Mouse (Mus musculus) T-helper 17 cell (primary cell): ENCODE measurements around the gene Brwd1.
"Not testable (repeated sequence)": the region's sequence is repeated elsewhere in the genome, so short reads cannot be mapped to it uniquely, and the experiment has no call there.

ENCODE experiments used
- in situ Hi-C, 2 experiments: fragments of 300-600 bp; cut with MboI, MseI; formaldehyde crosslinking; loops; 1 replicate in 1 of 2; 2 replicates in 1 of 2; pipeline ENCODE4 v1.15.1; 2025; ENCODE audit warnings: high pct_unique_total_duplicates in 2 of 2

Brwd1 gene

GRCm38 (mm10) chr16:96081331-96081730 is 995 bp downstream of the Brwd1 start:
- in situ Hi-C loops, result no loop called here

DNA sequence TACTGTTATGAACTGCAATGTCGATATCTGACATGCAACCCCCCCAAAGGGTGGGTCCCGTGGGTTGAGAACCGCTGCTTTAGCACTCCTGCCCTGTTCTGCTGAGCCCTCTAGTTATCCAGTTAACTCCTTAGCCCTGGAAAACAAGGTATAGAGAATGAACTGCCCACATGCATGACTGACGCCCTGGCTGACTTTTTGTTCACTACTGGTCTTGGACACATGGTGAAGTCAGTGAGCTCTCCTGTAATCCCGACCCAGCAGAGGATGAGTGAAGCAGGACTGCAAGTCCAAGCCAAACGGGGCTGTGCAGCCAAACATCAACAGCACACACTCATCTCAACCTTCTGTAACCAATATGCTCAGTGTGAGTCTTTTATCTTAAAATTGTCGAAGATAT is 1.8 kb downstream of the Brwd1 start:
- in situ Hi-C loops, result no loop called here

DNA sequence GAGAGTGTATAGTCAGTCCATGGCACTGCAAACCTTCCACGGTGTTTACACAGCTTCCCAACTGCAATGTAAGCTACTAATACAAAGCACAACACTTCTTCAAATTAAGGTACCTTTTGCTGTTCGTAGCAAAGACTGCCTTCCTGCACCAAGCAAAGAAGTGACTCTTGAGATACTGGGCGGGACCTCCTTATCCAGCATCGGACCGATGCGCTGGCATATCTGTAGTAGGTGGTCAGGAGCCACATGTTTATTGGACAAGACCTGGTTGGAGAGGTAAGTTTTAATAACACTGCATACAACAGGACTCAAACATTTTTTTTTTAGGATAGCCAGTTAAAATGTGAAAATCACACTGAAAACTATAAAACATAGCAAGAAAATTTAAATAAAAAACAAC is 14.0 kb downstream of the Brwd1 start:
- in situ Hi-C loops, result no loop called here

DNA sequence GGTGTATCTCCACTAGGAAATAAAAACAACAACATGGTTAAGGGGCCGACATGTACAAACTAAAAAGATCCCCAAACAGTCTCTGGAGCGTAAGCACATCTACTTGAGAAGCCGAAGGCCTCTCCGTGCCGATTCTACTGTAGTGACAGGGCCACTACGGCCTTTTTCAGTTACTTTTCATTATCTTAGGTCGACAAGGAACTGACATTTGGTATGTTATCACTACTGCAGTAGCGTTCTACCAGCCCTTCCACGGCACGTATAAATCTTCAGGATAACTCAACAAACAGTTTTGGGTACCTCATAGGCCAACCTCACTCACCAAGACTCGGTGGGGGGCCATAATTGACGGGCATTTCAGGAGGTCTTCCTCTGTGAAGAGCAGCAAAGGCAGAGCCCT is 16.2 kb downstream of the Brwd1 start:
- in situ Hi-C loops, result no loop called here

DNA sequence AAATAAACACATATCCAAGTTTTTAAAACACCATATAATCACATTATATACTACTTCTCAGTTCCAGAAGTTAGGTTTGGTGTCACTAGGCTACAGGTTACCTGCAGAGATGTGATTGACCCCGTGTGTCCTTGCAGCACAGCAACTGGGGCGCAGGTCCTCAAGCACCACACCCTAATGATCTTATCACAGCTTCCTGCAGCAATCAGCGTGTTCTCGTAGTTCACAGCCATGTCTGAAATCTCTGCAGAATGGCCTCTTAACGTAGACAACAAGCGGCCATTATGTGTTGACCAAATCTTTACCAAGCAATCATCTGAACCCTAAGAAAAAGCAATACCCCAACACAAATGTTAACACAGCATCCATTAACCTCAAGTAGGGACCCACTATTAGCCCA is 17.7 kb downstream of the Brwd1 start:
- in situ Hi-C loops, result no loop called here

DNA sequence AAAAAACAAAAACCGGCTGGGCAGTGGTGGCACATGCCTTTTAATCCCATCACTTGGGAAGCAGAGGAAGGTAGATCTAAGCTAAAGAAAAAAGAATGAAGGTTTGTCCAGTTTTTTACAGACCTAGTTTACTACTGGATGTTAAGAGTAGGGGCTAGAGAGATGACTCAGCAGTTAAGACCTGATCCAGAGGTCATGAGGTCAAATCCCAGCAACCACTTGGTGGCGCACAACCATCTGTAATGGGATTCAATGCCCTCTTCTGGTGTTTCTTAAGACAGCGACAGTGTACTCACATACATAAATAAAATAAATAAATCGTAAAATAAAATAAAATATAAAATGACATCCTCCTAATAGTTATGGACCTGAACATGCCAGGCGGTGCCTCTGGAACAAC is 38.2 kb downstream of the Brwd1 start:
- in situ Hi-C loops, result no loop called here

GRCm38 (mm10) chr16:96040691-96041090 is 41.6 kb downstream of the Brwd1 start:
- in situ Hi-C loops, result no loop called here

- in situ Hi-C loops, result no loop called here
Observed at GRCm38 (mm10) chr16:96039538-96039937, 42.8 kb downstream of the Brwd1 start.

GRCm38 (mm10) chr16:96034473-96034872 is 47.9 kb downstream of the Brwd1 start:
- in situ Hi-C loops, result loop anchor here in 1 of 2 experiments (5.0 kb wide), 1 partner anchor 37 kb away; no protein-coding TSS in a partner anchor

GRCm38 (mm10) chr16:96032368-96033043 is 49.8 kb downstream of the Brwd1 start:
- in situ Hi-C loops, result loop anchor here in 1 of 2 experiments (5.0 kb wide), 1 partner anchor 35 kb away; no protein-coding TSS in a partner anchor

DNA sequence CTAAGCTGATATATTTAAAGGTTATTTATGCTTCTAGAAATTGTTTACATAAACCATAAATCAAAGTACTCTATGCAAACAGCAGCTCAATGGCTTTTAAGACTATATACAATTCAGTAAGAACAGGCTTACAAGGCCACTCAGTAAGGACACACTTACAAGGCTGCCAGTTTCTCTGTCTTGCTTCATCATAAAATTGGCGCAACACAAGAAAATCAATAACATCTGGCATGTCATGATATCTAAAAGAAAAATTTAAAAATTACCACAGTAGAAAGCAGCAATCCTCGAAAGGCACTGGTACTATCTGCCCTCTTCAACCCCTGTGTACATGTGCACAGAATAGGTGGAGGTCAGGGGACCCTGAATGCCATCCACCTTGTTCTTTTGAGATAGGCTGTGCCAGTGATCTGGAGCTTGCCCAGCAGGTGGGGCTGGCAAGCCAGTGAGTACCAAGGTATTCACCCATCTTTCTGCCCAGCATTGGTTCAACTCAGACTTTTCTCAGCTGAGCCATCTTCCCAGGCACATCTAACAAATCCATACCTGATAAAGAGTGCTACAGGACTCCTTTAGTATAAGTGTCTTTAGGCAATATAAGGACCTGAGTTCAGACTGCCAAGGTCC is 51.7 kb downstream of the Brwd1 start:
- in situ Hi-C loops, result loop anchor here in 1 of 2 experiments (5.0 kb wide), 1 partner anchor 33 kb away; no protein-coding TSS in a partner anchor

GRCm38 (mm10) chr16:96026256-96026655 is 56.1 kb downstream of the Brwd1 start:
- in situ Hi-C loops, result no loop called here

- in situ Hi-C loops, result no loop called here
Observed at GRCm38 (mm10) chr16:96025244-96025643, 57.1 kb downstream of the Brwd1 start.

DNA sequence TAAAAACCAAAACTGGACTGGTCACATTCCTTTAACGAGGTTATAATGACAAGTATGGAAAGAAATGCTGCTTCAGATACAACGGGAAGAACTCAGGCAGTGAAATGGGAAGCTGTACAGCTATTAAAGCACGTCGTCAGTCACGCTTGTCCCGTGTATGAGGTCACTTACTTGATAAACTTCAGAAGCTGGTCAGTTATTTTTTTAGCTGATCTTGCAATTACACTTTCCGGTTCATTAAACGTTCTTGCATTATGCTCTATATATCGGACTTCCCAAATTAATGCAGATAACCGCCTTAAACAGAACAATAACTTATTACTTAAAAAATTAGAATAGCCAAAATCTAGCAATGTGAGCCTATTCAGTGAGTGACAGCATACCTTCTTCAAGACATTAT is 61.3 kb downstream of the Brwd1 start:
- in situ Hi-C loops, result no loop called here

DNA sequence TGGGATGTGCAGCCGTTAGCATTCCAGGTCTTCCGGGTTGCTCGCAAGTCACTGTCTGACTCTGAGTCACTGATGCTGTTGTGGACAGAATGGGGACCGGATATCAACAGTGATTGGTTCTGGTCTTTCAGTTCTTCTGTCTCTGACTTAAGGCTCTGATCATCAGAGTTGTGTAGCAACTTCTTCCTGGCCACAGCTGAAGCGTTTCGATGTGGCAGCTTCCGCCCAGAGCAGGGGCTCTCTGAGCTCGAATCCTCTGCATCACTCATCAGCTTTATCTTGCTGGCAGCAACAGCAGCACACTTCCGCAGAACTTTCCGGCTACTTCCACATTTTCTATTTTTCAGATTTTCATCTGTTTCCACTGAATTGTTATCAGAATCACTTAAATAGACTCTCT is 73.2 kb downstream of the Brwd1 start:
- in situ Hi-C loops, result not testable (repeated sequence)

DNA sequence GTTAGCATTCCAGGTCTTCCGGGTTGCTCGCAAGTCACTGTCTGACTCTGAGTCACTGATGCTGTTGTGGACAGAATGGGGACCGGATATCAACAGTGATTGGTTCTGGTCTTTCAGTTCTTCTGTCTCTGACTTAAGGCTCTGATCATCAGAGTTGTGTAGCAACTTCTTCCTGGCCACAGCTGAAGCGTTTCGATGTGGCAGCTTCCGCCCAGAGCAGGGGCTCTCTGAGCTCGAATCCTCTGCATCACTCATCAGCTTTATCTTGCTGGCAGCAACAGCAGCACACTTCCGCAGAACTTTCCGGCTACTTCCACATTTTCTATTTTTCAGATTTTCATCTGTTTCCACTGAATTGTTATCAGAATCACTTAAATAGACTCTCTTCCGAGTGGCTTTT is 78.0 kb downstream of the Brwd1 start:
- in situ Hi-C loops, result not testable (repeated sequence)

GRCm38 (mm10) chr16:95999291-95999690 is 83.0 kb downstream of the Brwd1 start:
- in situ Hi-C loops, result loop anchor here in 1 of 2 experiments (5.0 kb wide), 1 partner anchor 33 kb away; no protein-coding TSS in a partner anchor

DNA sequence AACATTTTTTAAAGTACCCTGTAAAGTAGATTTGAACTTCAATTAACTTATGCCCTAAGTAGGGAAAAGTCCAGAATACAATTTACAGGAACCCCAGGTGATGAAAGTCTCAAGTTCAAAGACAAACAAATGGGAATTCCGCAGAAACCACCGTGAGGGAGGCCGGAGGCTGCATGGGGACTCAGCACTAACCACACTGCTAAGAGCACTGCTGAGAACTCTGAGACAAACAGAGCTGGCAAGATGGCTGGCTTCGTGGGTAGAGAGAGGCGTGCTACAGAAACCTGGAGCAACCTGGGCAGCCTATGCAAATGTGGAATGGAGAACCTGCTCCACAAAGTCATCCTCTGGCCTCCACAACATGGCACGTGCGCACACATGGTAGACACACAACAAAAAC is 86.2 kb downstream of the Brwd1 start:
- in situ Hi-C loops, result loop anchor here in 1 of 2 experiments (5.0 kb wide), 1 partner anchor 36 kb away; no protein-coding TSS in a partner anchor

GRCm38 (mm10) chr16:95994576-95994975 is 87.8 kb downstream of the Brwd1 start:
- in situ Hi-C loops, result not testable (repeated sequence)

- in situ Hi-C loops, result no loop called here
Observed at GRCm38 (mm10) chr16:95992596-95992995, 89.7 kb downstream of the Brwd1 start.

- in situ Hi-C loops, result no loop called here
Observed at GRCm38 (mm10) chr16:95991122-95991900, 91.0 kb downstream of the Brwd1 start.

GRCm38 (mm10) chr16:95990462-95991121 is 91.7 kb downstream of the Brwd1 start, which contains the start of gene Psmg1:
Psmg1 (minus strand) TSS chr16:95990960.
- in situ Hi-C loops, result no loop called here
